Mouse (Mus musculus) C2C12 (cell line): ENCODE data around the gene Uqcr10. TPM values are rescaled to one million over a fixed set of nuclear protein-coding genes. Genes with fewer than 3 reads are reported as not detected.

Experiments used
- H3K27me3 ChIP-seq: one replicate; pipeline ENCODE4 v1.6.1; 2011; ENCODE audit not compliant: control insufficient read depth, insufficient read depth, insufficient read length
- H3K36me3 ChIP-seq: one replicate; pipeline ENCODE4 v1.6.1; 2011; ENCODE audit not compliant: control insufficient read depth, insufficient read depth
- H3K4me3 ChIP-seq: one replicate; pipeline ENCODE4 v1.5.1; 2011; ENCODE audit warnings: mild to moderate bottlenecking, control low read depth; ENCODE audit not compliant: poor library complexity, insufficient read depth, severe bottlenecking
- H3K79me2 ChIP-seq: one replicate; pipeline ENCODE4 v1.6.1; 2011; ENCODE audit not compliant: control insufficient read depth, insufficient read depth
- H3K79me3 ChIP-seq: one replicate; pipeline ENCODE4 v1.6.1; 2011; ENCODE audit warnings: low read depth, control low read depth
- H3ac ChIP-seq: one replicate; pipeline ENCODE3; 2011; ENCODE audit warnings: low read depth; ENCODE audit not compliant: control insufficient read depth, insufficient read length
- CEBPB ChIP-seq: IDR thresholded peaks from one replicate; pipeline ENCODE4 v1.6.1; 2011; ENCODE audit warnings: low read depth, mild to moderate bottlenecking, control low read depth, moderate library complexity
- CTCF ChIP-seq: IDR thresholded peaks from one replicate; pipeline ENCODE4 v1.5.1; 2011; ENCODE audit not compliant: control insufficient read depth, insufficient read depth, insufficient read length
- FOSL1 ChIP-seq: IDR thresholded peaks from one replicate; pipeline ENCODE4 v1.8.0; 2011; ENCODE audit warnings: mild to moderate bottlenecking, low read length; ENCODE audit not compliant: poor library complexity, insufficient read depth, severe bottlenecking
- MAX ChIP-seq: IDR thresholded peaks from one replicate; pipeline ENCODE4 v1.6.1; 2011; ENCODE audit warnings: mild to moderate bottlenecking, control low read depth
- MYOD1 ChIP-seq: IDR thresholded peaks from one replicate; pipeline ENCODE4 v1.6.1; 2011; ENCODE audit warnings: low read depth; ENCODE audit not compliant: control insufficient read depth, insufficient read length
- MYOG ChIP-seq: IDR thresholded peaks from one replicate; pipeline ENCODE4 v1.6.1; 2011; ENCODE audit not compliant: control insufficient read depth, insufficient read length; ENCODE audit errors: extremely low read depth
- USF1 ChIP-seq: IDR thresholded peaks from one replicate; pipeline ENCODE4 v1.6.1; 2011; ENCODE audit warnings: low read depth, mild to moderate bottlenecking, control low read depth, moderate library complexity
- polyA plus RNA-seq: library from polyadenylated mRNA; unstranded; fragments of >200 nt; fragmentation: generic; extraction: Trizol; gene quantifications from one replicate; pipeline ENCODE4 v1.2.1, GENCODE M21; 2012; ENCODE audit warnings: missing spikeins

Gene Uqcr10
- polyA plus RNA-seq, 1 experiment = 905 TPM

GRCm38 (mm10) chr11:4697043-4697983, 6.8 kb downstream of the Uqcr10 start:
- peaks cover 3% of the 10 kb centered on the region for H3K79me3 ChIP-seq
- no peak overlapping the region for H3ac ChIP-seq
- peaks cover 6% of the 10 kb centered on the region for H3K79me2 ChIP-seq
- no peak overlapping the region for H3K4me3 ChIP-seq
- peaks cover 14% of the 10 kb centered on the region for H3K36me3 ChIP-seq
- H3K27me3 ChIP-seq = no peaks in the 10 kb centered on the region
- TF ChIP-seq CEBPB (peak; percentile 73), CTCF (no peak), FOSL1 (no peak)

- Histone ChIP-seq H3K4me3 (no peak overlapping the region), H3K27me3 (no peaks in the 10 kb centered on the region), H3K79me3 (no peaks in the 10 kb centered on the region), H3K36me3 (no peaks in the 10 kb centered on the region), H3ac (no peak overlapping the region), H3K79me2 (no peaks in the 10 kb centered on the region)
- TF ChIP-seq MYOG (no peak), MAX (no peak), USF1 (no peak), CEBPB (no peak), CTCF (no peak), MYOD1 (no peak), FOSL1 (no peak)
Measured at GRCm38 (mm10) chr11:4692162-4692561, 12.0 kb downstream of the Uqcr10 start.

- TF ChIP-seq CEBPB (no peak), MYOG (no peak), FOSL1 (no peak), MYOD1 (no peak), USF1 (no peak), MAX (no peak), CTCF (no peak)
- Histone ChIP-seq H3K79me3 (no peaks in the 10 kb centered on the region), H3K4me3 (no peak overlapping the region), H3K36me3 (no peaks in the 10 kb centered on the region), H3ac (no peak overlapping the region), H3K79me2 (no peaks in the 10 kb centered on the region), H3K27me3 (no peaks in the 10 kb centered on the region)
Measured at GRCm38 (mm10) chr11:4691213-4691612, 12.9 kb downstream of the Uqcr10 start.

GRCm38 (mm10) chr11:4690353-4690752, 13.8 kb downstream of the Uqcr10 start:
- no peak overlapping the region for H3K4me3 ChIP-seq

GRCm38 (mm10) chr11:4688632-4689380, 15.3 kb downstream of the Uqcr10 start:
- no peaks in the 10 kb centered on the region for H3K36me3 ChIP-seq
- TF ChIP-seq MYOD1 = no peak
- no peak overlapping the region for H3K4me3 ChIP-seq
- no peak overlapping the region for H3ac ChIP-seq
- H3K27me3 ChIP-seq = no peaks in the 10 kb centered on the region
- no peaks in the 10 kb centered on the region for H3K79me2 ChIP-seq
- H3K79me3 ChIP-seq = no peaks in the 10 kb centered on the region

More at GRCm38 (mm10) chr11:4690353-4690752, 13.8 kb downstream of the Uqcr10 start:
- H3ac ChIP-seq = no peak overlapping the region
- no peaks in the 10 kb centered on the region for H3K36me3 ChIP-seq
- TF ChIP-seq MYOD1 = no peak
- no peak for TF ChIP-seq CEBPB
- TF ChIP-seq MAX = no peak
- no peak for TF ChIP-seq MYOG
- TF ChIP-seq USF1 = no peak
- TF ChIP-seq CTCF = no peak
- TF ChIP-seq FOSL1 = no peak
- H3K79me3 ChIP-seq = no peaks in the 10 kb centered on the region
- no peaks in the 10 kb centered on the region for H3K27me3 ChIP-seq
- H3K79me2 ChIP-seq = no peaks in the 10 kb centered on the region
